Mouse (Mus musculus): ENCODE data around the gene Wfikkn1. TPM values are rescaled to one million over a fixed set of nuclear protein-coding genes. Genes with fewer than 3 reads are reported as not detected.

The Wfikkn1 gene
- polyA plus RNA-seq, 1 experiment = 0.61 TPM

GRCm38 (mm10) chr17:25841117-25841880, 39.4 kb downstream of the Wfikkn1 start, which contains the start of gene Gm20683:
Gene Gm20683, minus strand, starts transcription at chr17:25841763.
- Histone ChIP-seq H3K27ac (ENCODE audit: insufficient read depth, low read length) (no peak within 1 kb of the TSS), H3K4me3 (ENCODE audit: insufficient read depth, low read length) (no peak within 1 kb of the TSS; the same call in 1 of the 2 replicates), H3K4me1 (ENCODE audit: control insufficient read depth, insufficient read depth, low read length) (peaks cover 5% of the 10 kb centered on the region)
- TF ChIP-seq CTCF (IDR thresholded peaks at IDR 0.05; ENCODE audit: extremely low read depth, insufficient read depth, low read length) (no peak), POLR2A (IDR thresholded peaks at IDR 0.05; ENCODE audit: extremely low read depth, insufficient read depth, low read length) (no peak)

- Histone ChIP-seq H3K4me1 (ENCODE audit: control insufficient read depth, insufficient read depth, low read length) (peaks cover 8% of the 10 kb centered on the region), H3K4me3 (ENCODE audit: insufficient read depth, low read length) (no peak overlapping the region), H3K27ac (ENCODE audit: insufficient read depth, low read length) (no peak overlapping the region)
- TF ChIP-seq CTCF (IDR thresholded peaks at IDR 0.05; ENCODE audit: extremely low read depth, insufficient read depth, low read length) = no peak
- no peak for TF ChIP-seq POLR2A (IDR thresholded peaks at IDR 0.05; ENCODE audit: extremely low read depth, insufficient read depth, low read length)
These were observed 40.1 kb downstream of the Wfikkn1 start for GRCm38 (mm10) chr17:25840519-25840918.

- H3K4me1 ChIP-seq (ENCODE audit: control insufficient read depth, insufficient read depth, low read length) = peaks cover 10% of the 10 kb centered on the region
- TF ChIP-seq POLR2A (IDR thresholded peaks at IDR 0.05; ENCODE audit: extremely low read depth, insufficient read depth, low read length) = no peak
- no peak for TF ChIP-seq CTCF (IDR thresholded peaks at IDR 0.05; ENCODE audit: extremely low read depth, insufficient read depth, low read length)
- H3K4me3 ChIP-seq (ENCODE audit: insufficient read depth, low read length) = no peak overlapping the region
- H3K27ac ChIP-seq (ENCODE audit: insufficient read depth, low read length) = no peak overlapping the region
These were observed 41.0 kb downstream of the Wfikkn1 start for GRCm38 (mm10) chr17:25839455-25840235.

GRCm38 (mm10) chr17:25838904-25839303, 41.8 kb downstream of the Wfikkn1 start:
- no peak overlapping the region for H3K4me3 ChIP-seq (ENCODE audit: insufficient read depth, low read length)
- peaks cover 10% of the 10 kb centered on the region for H3K4me1 ChIP-seq (ENCODE audit: control insufficient read depth, insufficient read depth, low read length)
- no peak overlapping the region for H3K27ac ChIP-seq (ENCODE audit: insufficient read depth, low read length)
- TF ChIP-seq POLR2A (IDR thresholded peaks at IDR 0.05; ENCODE audit: extremely low read depth, insufficient read depth, low read length) = no peak
- TF ChIP-seq CTCF (IDR thresholded peaks at IDR 0.05; ENCODE audit: extremely low read depth, insufficient read depth, low read length) = no peak

GRCm38 (mm10) chr17:25837533-25837932, 43.1 kb downstream of the Wfikkn1 start:
- Histone ChIP-seq H3K27ac (ENCODE audit: insufficient read depth, low read length) (peak overlapping the region; percentile 69; the same call in 1 of the 2 replicates), H3K4me1 (ENCODE audit: control insufficient read depth, insufficient read depth, low read length) (peaks cover 5% of the 10 kb centered on the region), H3K4me3 (ENCODE audit: insufficient read depth, low read length) (no peak overlapping the region; the same call in 1 of the 2 replicates)
- TF ChIP-seq CTCF (IDR thresholded peaks at IDR 0.05; ENCODE audit: extremely low read depth, insufficient read depth, low read length) (no peak), POLR2A (IDR thresholded peaks at IDR 0.05; ENCODE audit: extremely low read depth, insufficient read depth, low read length) (no peak)

- peaks cover 5% of the 10 kb centered on the region for H3K4me1 ChIP-seq (ENCODE audit: control insufficient read depth, insufficient read depth, low read length)
- H3K4me3 ChIP-seq (ENCODE audit: insufficient read depth, low read length) = peak within 1 kb of the TSS; percentile 51
- H3K27ac ChIP-seq (ENCODE audit: insufficient read depth, low read length) = peak within 1 kb of the TSS; percentile 69
- no peak for TF ChIP-seq CTCF (IDR thresholded peaks at IDR 0.05; ENCODE audit: extremely low read depth, insufficient read depth, low read length)
- TF ChIP-seq POLR2A (IDR thresholded peaks at IDR 0.05; ENCODE audit: extremely low read depth, insufficient read depth, low read length) = peak; percentile 71; the same call in 1 of the 2 replicates
These were observed 43.6 kb downstream of the Wfikkn1 start, which contains the start of gene Rhbdl1 for GRCm38 (mm10) chr17:25837076-25837410. Gene Rhbdl1, minus strand, starts transcription at chr17:25837295.

- TF ChIP-seq CTCF (IDR thresholded peaks at IDR 0.05; ENCODE audit: extremely low read depth, insufficient read depth, low read length) (no peak), POLR2A (IDR thresholded peaks at IDR 0.05; ENCODE audit: extremely low read depth, insufficient read depth, low read length) (no peak)
- peak overlapping the region; percentile 51 for H3K4me3 ChIP-seq (ENCODE audit: insufficient read depth, low read length)
- H3K4me1 ChIP-seq (ENCODE audit: control insufficient read depth, insufficient read depth, low read length) = peaks cover 5% of the 10 kb centered on the region
- H3K27ac ChIP-seq (ENCODE audit: insufficient read depth, low read length) = peak overlapping the region; percentile 69
These were observed 44.1 kb downstream of the Wfikkn1 start for GRCm38 (mm10) chr17:25836397-25837075.

- Histone ChIP-seq H3K4me3 (ENCODE audit: insufficient read depth, low read length) (peak overlapping the region; percentile 51; the same call in 1 of the 2 replicates), H3K27ac (ENCODE audit: insufficient read depth, low read length) (peak overlapping the region; percentile 69; the same call in 1 of the 2 replicates), H3K4me1 (ENCODE audit: control insufficient read depth, insufficient read depth, low read length) (peaks cover 6% of the 10 kb centered on the region)
- TF ChIP-seq CTCF (IDR thresholded peaks at IDR 0.05; ENCODE audit: extremely low read depth, insufficient read depth, low read length) = no peak
- TF ChIP-seq POLR2A (IDR thresholded peaks at IDR 0.05; ENCODE audit: extremely low read depth, insufficient read depth, low read length) = no peak
These were observed 44.8 kb downstream of the Wfikkn1 start for GRCm38 (mm10) chr17:25835816-25836215.

GRCm38 (mm10) chr17:25835301-25835700, 45.4 kb downstream of the Wfikkn1 start:
- H3K27ac ChIP-seq (ENCODE audit: insufficient read depth, low read length) = no peak overlapping the region
- peak overlapping the region; percentile 51; the same call in 1 of the 2 replicates for H3K4me3 ChIP-seq (ENCODE audit: insufficient read depth, low read length)
- peaks cover 6% of the 10 kb centered on the region for H3K4me1 ChIP-seq (ENCODE audit: control insufficient read depth, insufficient read depth, low read length)
- TF ChIP-seq POLR2A (IDR thresholded peaks at IDR 0.05; ENCODE audit: extremely low read depth, insufficient read depth, low read length) (no peak), CTCF (IDR thresholded peaks at IDR 0.05; ENCODE audit: extremely low read depth, insufficient read depth, low read length) (no peak)

Data from cortical plate, adult 2 months (tissue).